Mouse (Mus musculus) layer of hippocampus, adult 18-20 months (tissue): ENCODE data around the gene Ssh3. TPM values are rescaled to one million over a fixed set of nuclear protein-coding genes. Genes with fewer than 3 reads are reported as not detected.
"Not testable (repeated sequence)": the region's sequence is repeated elsewhere in the genome, so short reads cannot be mapped to it uniquely, and the experiment has no call there.

Source experiments
- DNase-seq, 2 experiments: peaks; one replicate each; pipeline ENCODE4 v3.0.0; 2022; ENCODE audit warnings: low spot score in 2 of 2
- total RNA-seq, 2 experiments: library from RNA; stranded (reverse); gene quantifications; 2 replicates each; pipeline ENCODE4 v1.2.3; 2021

Gene Ssh3
- total RNA-seq, 2 experiments from 2014 or later, result 49.5 to 49.6 TPM

DNA sequence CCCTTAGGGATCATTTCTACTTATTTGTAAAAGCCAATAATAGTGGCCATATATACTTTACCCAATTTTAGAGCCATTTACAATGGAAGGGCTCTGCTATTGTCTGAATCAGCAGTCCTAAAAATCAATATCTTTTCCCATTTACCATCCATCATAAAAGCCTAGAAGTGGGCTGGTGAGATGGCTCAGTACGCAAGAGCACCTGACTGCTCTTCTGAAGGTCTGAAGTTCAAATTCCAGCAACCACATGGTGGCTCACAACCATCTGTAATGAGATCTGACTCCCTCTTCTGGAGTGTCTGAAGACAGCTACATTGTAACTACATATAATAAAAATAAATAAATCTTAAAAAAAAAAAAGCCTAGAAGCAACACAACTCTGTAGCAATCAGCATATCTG lies 20.3 kb downstream of the Ssh3 start:
- DNase-seq, result not testable (repeated sequence)

GRCm38 (mm10) chr19:4247010-4247409 lies 22.0 kb downstream of the Ssh3 start:
- DNase-seq, result no peak

DNA sequence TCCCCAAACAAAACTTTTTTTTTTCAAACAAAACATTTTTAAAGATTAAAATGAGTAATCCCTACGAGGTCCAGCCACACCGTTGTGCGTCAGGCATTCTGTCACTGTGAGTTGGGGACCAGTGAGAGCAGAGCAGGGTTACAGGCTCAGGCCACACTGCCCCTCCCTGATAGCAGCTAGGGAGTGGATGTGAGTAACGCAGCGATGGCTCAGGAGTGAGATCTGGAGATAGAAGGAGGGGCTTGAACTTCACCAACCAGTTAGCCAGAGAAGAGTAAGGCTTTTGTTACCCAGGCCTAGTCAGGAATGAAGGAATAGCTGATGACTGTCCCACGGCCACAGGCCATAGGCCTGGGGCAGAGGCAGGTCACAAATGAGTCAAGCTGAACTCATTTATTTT lies 24.2 kb downstream of the Ssh3 start:
- no peak for DNase-seq

GRCm38 (mm10) chr19:4242416-4242815 lies 26.6 kb downstream of the Ssh3 start:
- DNase-seq, result no peak

DNA sequence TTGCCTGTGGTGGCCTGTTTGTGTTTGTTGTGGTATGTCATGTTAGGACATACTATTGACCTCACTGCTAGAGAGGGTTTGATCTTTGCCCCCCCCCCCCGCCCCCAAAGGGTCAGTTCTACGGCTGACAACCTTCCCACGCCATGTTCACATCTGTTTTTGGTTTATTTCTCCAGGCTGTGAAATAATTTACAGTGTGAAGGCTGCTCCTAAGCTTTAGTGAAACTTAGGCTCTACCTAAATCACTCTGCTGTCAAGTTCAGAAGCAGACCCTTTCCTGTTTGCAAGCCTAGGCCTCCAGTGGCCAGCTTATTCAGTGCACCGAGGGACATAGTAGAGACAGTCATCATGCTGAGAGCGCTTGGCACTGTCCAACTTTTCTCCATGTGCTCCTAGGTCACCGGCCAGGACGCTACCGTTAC lies 28.7 kb downstream of the Ssh3 start:
- DNase-seq, result no peak

DNA sequence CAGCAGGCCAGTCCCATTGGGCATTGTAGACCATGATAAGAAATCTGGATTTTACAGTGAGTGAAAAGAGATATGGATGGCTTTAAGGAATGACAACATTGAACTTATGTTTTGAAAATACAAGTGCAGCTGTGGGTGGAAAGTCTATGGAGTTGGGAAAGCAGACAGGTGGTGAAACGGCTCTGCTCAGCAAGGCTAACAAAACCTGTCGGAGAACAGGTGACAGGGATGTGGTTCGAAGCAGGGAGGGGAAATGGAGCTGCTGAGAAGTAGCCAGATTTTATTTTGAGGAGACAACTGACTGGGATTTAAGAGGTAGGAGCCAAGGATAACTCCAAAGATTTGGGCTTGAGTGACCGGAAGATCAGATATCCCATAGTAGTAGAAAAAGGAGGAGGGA lies 34.4 kb downstream of the Ssh3 start:
- no peak for DNase-seq

- no peak for DNase-seq
Measured at GRCm38 (mm10) chr19:4232651-4233050, 36.3 kb downstream of the Ssh3 start.

DNA sequence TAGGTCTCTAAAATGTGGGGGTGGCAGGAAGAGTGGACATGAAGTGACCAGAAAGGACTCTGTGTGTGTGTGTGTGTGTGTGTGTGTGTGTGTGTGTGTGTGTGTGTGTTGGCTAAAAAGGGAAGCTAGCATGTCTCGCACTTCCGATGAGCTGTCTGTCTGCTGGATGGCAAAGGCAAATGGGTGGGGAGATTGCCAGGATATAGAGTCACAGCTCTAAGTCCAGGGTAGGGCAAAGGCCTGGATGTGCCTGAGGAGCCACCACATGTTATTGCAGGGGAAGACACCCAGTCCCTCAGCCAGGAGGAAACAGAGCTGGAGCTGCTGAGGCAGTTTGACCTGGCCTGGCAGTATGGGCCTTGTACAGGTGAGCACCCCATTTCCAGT lies 36.8 kb downstream of the Ssh3 start:
- no peak for DNase-seq

- peak; percentile 93 to 98 for DNase-seq
Measured at GRCm38 (mm10) chr19:4231253-4232185, 37.5 kb downstream of the Ssh3 start, which contains the start of gene Pold4. TSS of gene Pold4 (plus strand) at chr19:4231899.

DNA sequence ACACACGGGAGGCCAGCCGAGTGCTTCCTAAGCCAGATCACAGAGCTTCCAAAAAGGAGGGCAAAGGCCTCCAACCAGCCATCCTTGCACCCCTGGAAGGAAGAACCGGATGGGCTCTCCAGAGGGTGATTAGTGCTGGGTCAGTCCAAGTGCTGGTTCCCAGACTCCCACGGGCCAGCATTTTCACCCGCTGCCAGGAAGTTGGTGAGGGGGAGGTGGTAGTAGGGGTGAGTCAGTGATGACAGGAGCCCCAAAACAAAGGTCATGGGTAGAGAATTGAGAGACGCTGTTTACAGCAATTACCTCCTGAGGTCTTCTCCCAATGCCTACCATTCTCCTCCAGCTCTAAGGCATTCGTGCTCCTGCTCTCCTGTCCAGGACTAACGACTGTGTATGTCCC lies 38.6 kb downstream of the Ssh3 start:
- DNase-seq, result no peak

GRCm38 (mm10) chr19:4229451-4230076 lies 39.4 kb downstream of the Ssh3 start:
- no peak for DNase-seq

DNA sequence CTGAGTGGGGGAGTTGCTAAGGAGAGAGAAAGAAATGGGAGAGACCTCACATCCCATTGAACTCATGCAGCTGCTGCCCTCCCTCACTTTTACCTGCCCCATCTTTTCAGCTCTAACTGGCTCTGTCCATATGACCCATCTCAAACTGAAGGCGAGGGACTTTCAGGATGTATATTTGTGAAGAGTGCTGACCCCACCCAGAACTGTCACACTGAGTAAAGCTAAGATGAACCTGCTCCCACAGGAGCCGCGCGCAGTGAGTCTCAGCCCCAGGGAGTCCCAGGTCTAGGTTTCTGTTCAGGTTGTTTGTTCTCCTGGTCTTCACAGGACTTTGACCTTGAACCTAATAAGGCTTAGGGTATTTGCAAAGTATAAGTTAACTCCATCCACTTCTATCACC lies 40.1 kb downstream of the Ssh3 start:
- DNase-seq, result no peak

- peak; percentile 56 to 81 for DNase-seq
Measured at GRCm38 (mm10) chr19:4227894-4228678, 40.9 kb downstream of the Ssh3 start.

DNA sequence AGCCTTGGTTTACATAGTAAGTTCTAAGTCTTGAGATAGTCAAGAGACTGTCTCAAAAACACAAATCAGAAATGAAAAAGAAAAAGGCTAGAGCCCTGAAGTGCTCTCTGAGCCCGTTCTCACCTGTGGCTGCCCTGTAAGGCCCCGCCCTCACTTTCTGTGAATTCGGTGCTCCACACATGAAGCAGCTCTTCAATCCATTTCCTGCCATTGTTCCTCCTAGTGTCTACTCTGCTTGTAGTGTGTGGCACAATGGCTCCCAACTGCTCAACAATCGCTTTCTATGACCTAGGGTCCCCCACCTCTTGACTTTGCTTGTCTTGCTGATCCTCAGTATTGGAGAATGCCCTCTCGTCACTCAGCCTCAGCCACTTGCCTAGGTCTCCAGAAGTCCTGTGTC lies 41.5 kb downstream of the Ssh3 start:
- DNase-seq, result no peak

DNA sequence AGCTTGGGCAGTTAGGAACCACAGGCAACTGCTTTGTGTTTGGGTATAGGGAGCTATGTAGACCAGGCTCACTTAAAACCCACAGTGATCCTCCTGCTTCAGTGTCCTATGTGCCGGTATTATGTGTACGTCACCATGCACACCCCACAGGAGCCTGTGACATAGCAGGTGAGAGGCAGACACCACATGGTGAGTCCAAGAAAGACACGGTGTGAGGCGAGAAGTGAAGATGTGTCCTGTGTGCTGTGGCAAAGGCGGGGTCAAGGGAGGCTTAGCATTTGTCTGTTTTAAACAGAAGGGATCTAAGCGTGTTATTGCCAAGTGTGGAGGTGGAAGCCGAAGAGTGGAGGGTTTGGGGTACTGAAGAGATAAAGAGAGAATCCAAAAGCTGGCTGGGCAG lies 42.2 kb downstream of the Ssh3 start:
- DNase-seq, result no peak

DNA sequence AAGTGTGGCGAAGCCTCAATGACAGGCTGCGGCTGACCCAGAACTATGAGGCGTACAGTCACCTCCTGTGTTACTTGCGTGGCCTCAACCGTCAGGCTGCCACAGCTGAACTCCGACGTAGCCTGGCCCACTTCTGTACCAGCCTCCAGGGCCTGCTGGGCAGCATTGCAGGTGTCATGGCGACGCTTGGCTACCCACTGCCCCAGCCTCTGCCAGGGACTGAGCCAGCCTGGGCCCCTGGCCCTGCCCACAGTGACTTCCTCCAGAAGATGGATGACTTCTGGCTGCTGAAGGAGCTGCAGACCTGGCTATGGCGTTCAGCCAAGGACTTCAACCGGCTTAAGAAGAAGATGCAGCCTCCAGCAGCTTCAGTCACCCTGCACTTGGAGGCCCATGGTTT lies 46.8 kb downstream of the Ssh3 start:
- DNase-seq, result no peak

DNA sequence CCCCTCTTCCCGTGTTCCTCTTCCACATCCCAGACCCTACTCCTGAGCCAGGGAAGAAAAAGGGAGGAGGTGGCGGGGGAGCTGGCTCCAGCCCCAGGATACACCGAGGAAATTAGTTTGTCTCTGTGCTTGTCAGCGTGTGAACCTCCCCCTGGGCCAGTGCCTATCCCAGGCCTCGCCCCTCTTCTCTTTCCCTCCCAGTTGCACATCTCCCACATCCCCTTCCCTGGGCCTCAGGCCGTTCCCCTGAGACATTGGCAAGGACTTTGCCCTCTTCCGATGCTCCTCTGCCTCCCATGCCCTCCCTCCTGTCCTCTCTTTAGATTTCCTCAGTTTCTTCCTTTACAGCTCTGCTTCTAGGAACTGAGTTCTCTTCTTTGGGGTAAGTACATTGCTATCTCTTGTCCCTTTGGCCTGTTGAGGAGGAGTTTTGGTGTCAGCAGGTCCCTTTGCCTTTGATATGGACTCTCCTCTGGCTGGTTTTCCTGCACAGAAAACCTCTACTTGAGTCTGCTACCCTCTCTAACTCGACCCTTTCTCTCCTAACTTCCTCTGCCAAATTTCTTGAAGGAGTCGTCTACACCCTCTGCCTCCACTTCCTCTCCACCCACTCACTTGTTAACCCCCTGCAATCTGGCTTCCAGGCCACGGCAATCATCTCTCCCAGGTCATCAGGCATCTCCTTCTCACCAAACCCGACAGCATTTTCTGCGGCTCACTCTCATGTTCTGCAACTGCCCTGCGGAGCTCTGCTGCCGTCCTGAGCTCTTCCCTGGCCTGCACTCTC lies 47.8 kb downstream of the Ssh3 start:
- DNase-seq, result no peak

DNA sequence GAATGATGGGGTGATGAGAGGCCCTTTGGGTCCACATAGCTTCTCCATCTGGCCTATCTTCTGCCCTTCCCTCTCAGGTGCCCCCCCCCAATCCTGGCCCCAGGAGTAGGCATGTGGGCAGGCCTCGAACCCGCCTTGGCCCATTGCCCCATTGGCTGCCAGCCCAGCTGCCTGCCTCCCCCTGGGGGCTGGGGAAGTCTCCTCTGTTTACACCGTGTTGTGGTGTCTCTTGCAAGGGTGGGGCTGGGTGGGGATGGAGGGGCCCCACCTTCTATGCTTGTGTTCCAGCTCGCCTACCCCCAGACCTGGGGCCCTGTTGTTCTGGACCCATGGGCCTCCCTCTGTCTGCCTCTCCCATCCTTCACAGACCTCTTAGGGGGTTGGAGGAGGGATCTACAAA lies 48.6 kb downstream of the Ssh3 start:
- DNase-seq, result no peak

DNA sequence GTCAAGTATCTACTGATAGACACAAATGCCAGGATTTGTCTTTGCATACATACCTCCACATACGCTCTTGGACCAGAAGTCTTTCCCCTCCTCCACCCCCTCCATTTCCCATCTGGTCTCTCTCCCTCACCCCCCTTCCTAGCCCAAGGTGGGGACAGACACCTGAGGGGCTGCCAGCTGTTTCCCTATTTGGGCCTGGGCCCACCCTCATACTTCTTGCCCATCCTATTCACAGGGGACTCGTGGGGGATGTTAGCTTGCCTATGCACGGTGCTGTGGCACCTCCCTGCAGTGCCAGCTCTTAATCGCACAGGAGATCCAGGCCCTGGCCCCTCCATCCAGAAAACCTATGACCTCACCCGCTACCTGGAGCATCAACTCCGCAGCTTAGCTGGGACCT lies 49.0 kb downstream of the Ssh3 start:
- no peak for DNase-seq

DNA sequence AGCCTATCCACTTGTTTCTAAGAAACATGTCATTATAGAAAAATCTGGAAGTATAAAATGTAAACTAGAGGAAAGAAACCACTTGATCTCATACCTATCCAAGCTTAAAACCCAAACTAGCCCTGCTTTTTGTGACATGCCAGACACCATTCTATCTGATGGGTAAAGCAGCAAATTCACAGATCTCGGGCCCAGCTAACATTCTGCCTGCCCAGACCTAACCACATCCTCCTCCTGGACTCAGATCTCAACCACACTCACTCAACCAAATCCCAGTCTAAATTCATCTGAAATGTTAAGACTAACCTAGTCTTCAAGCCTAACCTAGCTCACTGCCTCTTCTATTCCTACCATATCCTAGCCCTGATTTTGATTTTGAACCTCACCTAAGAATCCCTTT lies 50.2 kb downstream of the Ssh3 start:
- DNase-seq, result no peak

GRCm38 (mm10) chr19:4218293-4218692 lies 50.7 kb downstream of the Ssh3 start:
- DNase-seq, result no peak
